Mouse (Mus musculus): ENCODE data around the gene Rex1bd. TPM values are rescaled to one million over a fixed set of nuclear protein-coding genes. Genes with fewer than 3 reads are reported as not detected.
A peak's percentile ranks its signal among the peaks of the same experiment; 100 is the strongest.

The Rex1bd gene
- polyA plus RNA-seq, 1 experiment from 2014 or later = 125 TPM

- Histone ChIP-seq H3K4me1 (peaks cover 19% of the 10 kb centered on the region), H3K9me3 (no peaks in the 10 kb centered on the region), H3K9ac (peak overlapping the region; percentile 83), H3K27ac (peak overlapping the region; percentile 96; the same call in 1 of the 2 replicates), H3K4me2 (peak overlapping the region; percentile 93), H3K27me3 (replicated peaks) (no peaks in the 10 kb centered on the region), H3K36me3 (peaks cover 19% of the 10 kb centered on the region; the same call in 1 of the 2 replicates), H3K4me3 (replicated peaks) (peak overlapping the region; percentile 88)
- 6% methylated on average over 4 of the region's 4 CpGs for WGBS
- ATAC-seq (ENCODE audit: insufficient read depth, low FRiP score, low read depth) = no peak
Measured at GRCm38 (mm10) chr8:70540013-70540506, 33.5 kb upstream of the Rex1bd start.

DNA sequence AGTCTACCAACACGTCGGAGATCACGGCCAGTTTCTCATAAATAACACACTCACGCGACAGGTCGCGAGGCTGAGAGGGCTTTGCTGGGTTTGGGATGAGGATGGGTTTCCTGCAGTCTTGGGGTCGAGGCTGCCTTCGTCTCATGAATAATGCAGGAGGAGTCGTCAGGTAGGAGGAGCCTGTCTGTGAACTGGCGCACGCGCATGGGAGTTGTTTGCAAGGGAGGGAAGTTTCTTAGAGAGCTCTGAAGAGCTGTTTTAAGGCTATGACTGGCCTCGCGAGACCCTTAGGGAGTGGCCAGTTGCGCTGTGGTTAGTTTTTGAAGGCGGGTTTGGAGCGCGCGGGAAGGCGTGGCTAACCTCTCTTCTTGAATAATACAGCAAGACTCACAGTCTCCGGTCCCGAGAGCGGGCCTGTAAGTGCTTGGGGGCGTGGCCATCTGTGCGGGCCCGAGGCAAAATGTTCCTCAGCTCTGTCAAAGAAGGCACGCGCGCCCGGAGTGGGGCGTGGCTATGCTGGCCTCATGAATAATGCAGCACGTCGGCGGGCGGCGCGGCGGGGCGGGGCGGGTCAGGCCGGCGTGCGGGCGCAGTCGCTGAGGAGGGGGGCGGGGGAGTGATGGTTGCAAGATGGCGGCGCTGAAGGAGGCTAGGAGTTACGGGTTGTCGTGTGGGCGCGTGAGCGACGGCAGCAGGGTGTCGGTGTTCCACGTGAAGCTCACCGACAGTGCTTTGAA is 32.7 kb upstream of the Rex1bd start, which contains the start of gene Ell:
TSS of gene Ell (plus strand) at position 381 of the 737 bp plus-strand sequence.
- H3K4me2 ChIP-seq = peak within 1 kb of the TSS; percentile 93
- no peaks in the 10 kb centered on the region for H3K27me3 ChIP-seq (replicated peaks)
- peak within 1 kb of the TSS; percentile 88 for H3K4me3 ChIP-seq (replicated peaks)
- H3K9ac ChIP-seq = peak within 1 kb of the TSS; percentile 83
- H3K27ac ChIP-seq = peak within 1 kb of the TSS; percentile 96
- under 1% methylated on average over 57 of the region's 58 CpGs for WGBS
- H3K4me1 ChIP-seq = peaks cover 16% of the 10 kb centered on the region
- no peaks in the 10 kb centered on the region for H3K9me3 ChIP-seq
- ATAC-seq (ENCODE audit: insufficient read depth, low FRiP score, low read depth) = peak; percentile 89
- H3K36me3 ChIP-seq = peaks cover 25% of the 10 kb centered on the region

- Histone ChIP-seq H3K4me1 (peaks cover 16% of the 10 kb centered on the region), H3K27me3 (replicated peaks) (no peaks in the 10 kb centered on the region), H3K36me3 (peaks cover 31% of the 10 kb centered on the region), H3K9me3 (no peaks in the 10 kb centered on the region), H3K4me2 (peak overlapping the region; percentile 93), H3K4me3 (replicated peaks) (peak overlapping the region; percentile 88), H3K27ac (peak overlapping the region; percentile 96), H3K9ac (peak overlapping the region; percentile 27; the same call in 1 of the 2 replicates)
- peak; percentile 72 for ATAC-seq (ENCODE audit: insufficient read depth, low FRiP score, low read depth)
- under 1% methylated on average over 32 of the region's 32 CpGs for WGBS
Measured at GRCm38 (mm10) chr8:70538633-70539076, 32.1 kb upstream of the Rex1bd start.

GRCm38 (mm10) chr8:70538024-70538579 is 31.6 kb upstream of the Rex1bd start:
- peak overlapping the region; percentile 96 for H3K27ac ChIP-seq
- 11% methylated on average over 24 of the region's 24 CpGs for whole genome bisulfite sequencing
- H3K36me3 ChIP-seq = peaks cover 33% of the 10 kb centered on the region
- peak overlapping the region; percentile 20; the same call in 1 of the 2 replicates for H3K9ac ChIP-seq
- ATAC-seq (ENCODE audit: insufficient read depth, low FRiP score, low read depth) = no peak
- H3K4me3 ChIP-seq (replicated peaks) = peak overlapping the region; percentile 88
- no peaks in the 10 kb centered on the region for H3K9me3 ChIP-seq
- no peaks in the 10 kb centered on the region for H3K27me3 ChIP-seq (replicated peaks)
- peak overlapping the region; percentile 93 for H3K4me2 ChIP-seq
- peaks cover 16% of the 10 kb centered on the region for H3K4me1 ChIP-seq

- Histone ChIP-seq H3K9ac (no peak overlapping the region), H3K4me3 (replicated peaks) (no peak overlapping the region), H3K9me3 (no peaks in the 10 kb centered on the region), H3K27me3 (replicated peaks) (no peaks in the 10 kb centered on the region), H3K36me3 (peaks cover 50% of the 10 kb centered on the region), H3K27ac (no peak overlapping the region), H3K4me1 (peaks cover 10% of the 10 kb centered on the region), H3K4me2 (no peak overlapping the region)
- no peak for ATAC-seq (ENCODE audit: insufficient read depth, low FRiP score, low read depth)
- 96% methylated on average over 2 of the region's 2 CpGs for whole genome bisulfite sequencing
Measured at GRCm38 (mm10) chr8:70535701-70536100, 29.1 kb upstream of the Rex1bd start.

GRCm38 (mm10) chr8:70535221-70535620 is 28.7 kb upstream of the Rex1bd start:
- 84% methylated on average over 3 of the region's 3 CpGs for WGBS
- Histone ChIP-seq H3K4me2 (no peak overlapping the region), H3K9ac (no peak overlapping the region), H3K27me3 (replicated peaks) (no peaks in the 10 kb centered on the region), H3K4me3 (replicated peaks) (no peak overlapping the region), H3K36me3 (peaks cover 52% of the 10 kb centered on the region), H3K4me1 (peaks cover 5% of the 10 kb centered on the region; the same call in 1 of the 2 replicates), H3K27ac (no peak overlapping the region), H3K9me3 (no peaks in the 10 kb centered on the region)
- no peak for ATAC-seq (ENCODE audit: insufficient read depth, low FRiP score, low read depth)

GRCm38 (mm10) chr8:70534281-70534680 is 27.7 kb upstream of the Rex1bd start:
- Histone ChIP-seq H3K4me3 (replicated peaks) (no peak overlapping the region), H3K27ac (no peak overlapping the region), H3K9me3 (no peaks in the 10 kb centered on the region), H3K9ac (no peak overlapping the region), H3K27me3 (replicated peaks) (no peaks in the 10 kb centered on the region), H3K4me1 (0 out of 2 replicates have a peak, but pooled peaks cover 5% of the 10 kb centered on the region), H3K36me3 (peaks cover 57% of the 10 kb centered on the region), H3K4me2 (no peak overlapping the region)
- WGBS = 93% methylated on average over 12 of the region's 12 CpGs
- ATAC-seq (ENCODE audit: insufficient read depth, low FRiP score, low read depth) = no peak

DNA sequence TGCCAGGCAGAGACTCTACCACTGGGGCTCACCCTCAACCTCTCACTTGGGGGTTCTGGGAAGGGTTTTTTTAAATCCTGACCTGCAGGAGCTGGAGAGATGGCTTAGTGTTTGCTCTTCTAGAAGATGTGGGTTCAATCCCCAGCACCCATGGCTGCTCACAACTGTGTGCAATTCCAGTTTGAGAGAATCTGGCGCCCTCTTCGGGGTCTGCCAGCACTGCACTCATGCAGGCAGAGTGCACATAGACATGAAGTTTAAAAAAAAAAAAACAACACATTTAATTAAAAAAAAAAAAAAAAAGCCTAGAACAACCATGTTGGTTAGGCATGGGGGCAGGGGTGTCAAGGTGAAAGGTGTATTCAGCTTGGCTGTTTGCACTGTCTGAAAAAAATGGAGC is 23.8 kb upstream of the Rex1bd start:
- 87% methylated on average over 2 of the region's 2 CpGs for WGBS
- Histone ChIP-seq H3K4me3 (replicated peaks) (no peak overlapping the region), H3K4me1 (peaks cover 19% of the 10 kb centered on the region; the same call in 1 of the 2 replicates), H3K36me3 (peaks cover 41% of the 10 kb centered on the region), H3K9me3 (no peaks in the 10 kb centered on the region), H3K27ac (no peak overlapping the region), H3K9ac (no peak overlapping the region), H3K27me3 (replicated peaks) (no peaks in the 10 kb centered on the region), H3K4me2 (no peak overlapping the region)
- no peak for ATAC-seq (ENCODE audit: insufficient read depth, low FRiP score, low read depth)

GRCm38 (mm10) chr8:70529741-70530161 is 23.2 kb upstream of the Rex1bd start:
- Histone ChIP-seq H3K4me2 (no peak overlapping the region), H3K9ac (no peak overlapping the region), H3K4me3 (replicated peaks) (no peak overlapping the region), H3K4me1 (peaks cover 19% of the 10 kb centered on the region; the same call in 1 of the 2 replicates), H3K9me3 (no peaks in the 10 kb centered on the region), H3K27ac (no peak overlapping the region), H3K36me3 (peaks cover 36% of the 10 kb centered on the region), H3K27me3 (replicated peaks) (no peaks in the 10 kb centered on the region)
- 91% methylated on average over 3 of the region's 3 CpGs for WGBS
- ATAC-seq (ENCODE audit: insufficient read depth, low FRiP score, low read depth) = no peak

GRCm38 (mm10) chr8:70529299-70529698 is 22.7 kb upstream of the Rex1bd start:
- ATAC-seq (ENCODE audit: insufficient read depth, low FRiP score, low read depth) = no peak
- WGBS = 79% methylated on average over 5 of the region's 5 CpGs
- no peak overlapping the region for H3K9ac ChIP-seq
- H3K9me3 ChIP-seq = no peaks in the 10 kb centered on the region
- H3K36me3 ChIP-seq = peaks cover 32% of the 10 kb centered on the region
- H3K27ac ChIP-seq = no peak overlapping the region
- no peaks in the 10 kb centered on the region for H3K27me3 ChIP-seq (replicated peaks)
- peak overlapping the region; percentile 10; the same call in 1 of the 2 replicates for H3K4me2 ChIP-seq
- no peak overlapping the region; the same call in 1 of the 2 replicates for H3K4me3 ChIP-seq (replicated peaks)
- H3K4me1 ChIP-seq = peaks cover 19% of the 10 kb centered on the region; the same call in 1 of the 2 replicates

DNA sequence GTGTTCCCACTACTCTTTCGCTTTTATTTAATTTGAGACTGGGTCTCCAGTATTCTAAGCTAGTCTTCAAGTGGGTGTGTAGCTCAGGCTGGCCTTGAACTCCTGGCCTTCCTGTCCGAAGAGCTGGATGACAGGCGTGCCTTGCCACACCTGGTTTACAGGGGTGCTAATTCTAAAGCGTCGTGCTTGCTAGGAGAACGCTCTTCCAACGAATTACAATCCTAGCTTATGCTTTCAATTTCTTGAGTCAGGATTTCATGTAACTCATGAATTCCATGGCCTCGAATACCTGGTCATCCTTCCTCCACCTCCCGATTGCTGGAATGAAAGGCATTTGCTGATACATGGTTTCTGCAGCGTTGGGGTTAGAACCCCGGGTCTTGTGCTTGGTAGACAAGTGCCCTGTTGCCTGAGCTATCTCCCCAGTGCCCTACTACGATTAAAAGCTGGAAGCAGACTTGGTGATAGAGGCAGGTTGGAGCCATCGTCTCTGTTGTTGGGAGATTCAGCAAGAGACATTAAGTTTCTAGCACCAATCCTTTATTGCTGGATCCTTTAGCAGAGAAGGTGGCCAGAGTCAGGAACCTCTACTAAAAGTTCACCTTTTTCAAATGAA is 21.7 kb upstream of the Rex1bd start:
- Histone ChIP-seq H3K36me3 (peaks cover 25% of the 10 kb centered on the region), H3K9ac (peak overlapping the region; percentile 92), H3K4me3 (replicated peaks) (peak overlapping the region; percentile 89), H3K9me3 (no peaks in the 10 kb centered on the region), H3K4me2 (peak overlapping the region; percentile 68), H3K4me1 (peaks cover 24% of the 10 kb centered on the region), H3K27me3 (replicated peaks) (no peaks in the 10 kb centered on the region), H3K27ac (peak overlapping the region; percentile 90)
- WGBS = 23% methylated on average over 13 of the region's 13 CpGs
- ATAC-seq (ENCODE audit: insufficient read depth, low FRiP score, low read depth) = no peak
